Mouse (Mus musculus): ENCODE measurements around the gene AU040320.

The AU040320 gene

DNA sequence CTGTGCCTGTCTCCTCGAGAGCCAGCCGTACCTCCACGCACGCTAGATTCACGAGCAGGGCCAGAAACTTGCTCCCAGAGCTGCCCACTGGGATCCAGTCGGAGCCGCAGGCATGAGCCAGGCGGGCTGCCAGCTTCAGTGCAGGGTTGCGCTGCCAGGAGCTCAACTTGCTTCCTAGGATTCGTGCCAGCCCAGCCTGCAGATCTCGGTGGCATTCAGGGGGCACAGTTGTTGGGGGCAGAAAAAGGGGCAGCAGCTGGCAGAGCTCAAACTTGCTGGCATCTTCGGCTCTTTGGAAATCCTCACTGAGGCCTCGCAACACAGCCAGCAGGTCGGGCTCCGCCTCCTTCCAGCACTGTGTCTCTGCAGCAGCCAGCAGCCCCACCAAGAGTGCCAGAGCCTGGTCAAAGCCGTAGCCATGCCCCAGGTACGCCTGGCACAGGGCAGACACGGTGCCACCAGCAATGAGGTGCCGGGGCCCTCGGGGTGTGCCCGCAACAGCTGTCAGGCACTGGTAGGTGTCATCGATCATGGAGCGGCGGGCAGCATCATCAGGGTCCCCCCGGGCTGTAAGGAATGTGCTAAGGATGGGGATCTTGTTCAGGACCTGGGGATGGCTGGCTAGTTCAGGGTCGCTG lies 3.2 kb upstream of the AU040320 start:
- peak; percentile 58 to 69 for DNase-seq (ENCODE audit: low spot score in 2 of 2)

DNA sequence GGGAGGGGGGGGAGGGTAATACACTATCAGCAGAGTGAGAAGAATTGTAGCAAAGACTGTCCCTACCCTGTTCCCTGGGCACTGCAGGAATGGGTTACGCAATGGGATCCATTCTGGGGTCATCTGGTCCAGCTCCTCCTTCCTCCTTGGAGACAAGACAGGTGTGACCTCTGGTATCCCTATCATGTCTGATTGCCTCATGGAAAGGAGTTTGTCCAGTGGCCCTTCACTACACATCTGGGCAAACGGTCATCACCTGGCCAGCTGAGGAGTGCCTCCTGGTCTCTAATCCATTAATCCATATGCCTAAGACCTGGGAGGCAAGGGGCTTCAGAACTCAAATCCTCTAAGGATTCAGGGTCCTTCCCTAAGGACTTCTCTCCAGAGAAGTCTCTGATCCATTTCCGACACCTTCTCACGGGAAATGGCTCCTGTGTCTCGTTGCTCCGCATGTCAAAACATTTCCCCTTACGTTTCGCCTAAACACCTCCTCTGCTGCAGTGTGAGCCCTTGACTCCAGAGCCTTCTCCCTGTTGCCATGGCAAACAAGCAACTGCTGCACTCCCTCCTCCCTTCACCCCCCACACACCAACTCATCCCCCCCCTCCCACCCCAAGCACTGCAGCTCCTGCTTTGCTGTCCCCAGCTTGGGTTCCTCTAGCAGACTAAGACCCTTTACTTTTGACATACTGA lies 2.3 kb upstream of the AU040320 start:
- no peak for DNase-seq (ENCODE audit: low spot score in 2 of 2)

DNA sequence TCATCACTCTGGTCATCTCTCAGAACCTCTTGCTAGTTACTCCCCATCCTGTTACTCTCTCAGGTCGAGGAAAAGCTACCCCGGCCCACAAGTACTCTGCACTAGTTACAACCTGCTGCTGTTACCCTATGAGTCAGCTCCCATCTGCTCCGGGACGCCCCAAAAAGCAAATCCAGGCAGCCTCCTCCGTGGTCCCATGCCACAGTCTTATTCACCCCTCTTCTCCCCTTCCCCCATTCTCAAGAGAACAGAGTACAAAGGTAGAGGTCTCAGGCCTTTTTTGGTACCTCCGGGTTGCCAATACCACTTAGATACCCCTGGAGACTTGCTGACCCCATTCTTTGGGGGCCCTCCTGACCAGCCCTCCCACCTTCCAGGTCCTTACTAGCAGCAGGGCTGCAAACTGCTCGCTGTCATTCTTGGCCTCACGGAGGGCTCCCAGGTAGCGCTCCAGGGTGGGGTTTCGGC lies 1.8 kb upstream of the AU040320 start:
- DNase-seq (ENCODE audit: low spot score in 2 of 2), result peak in 1 of 2 experiments; percentile 22

DNA sequence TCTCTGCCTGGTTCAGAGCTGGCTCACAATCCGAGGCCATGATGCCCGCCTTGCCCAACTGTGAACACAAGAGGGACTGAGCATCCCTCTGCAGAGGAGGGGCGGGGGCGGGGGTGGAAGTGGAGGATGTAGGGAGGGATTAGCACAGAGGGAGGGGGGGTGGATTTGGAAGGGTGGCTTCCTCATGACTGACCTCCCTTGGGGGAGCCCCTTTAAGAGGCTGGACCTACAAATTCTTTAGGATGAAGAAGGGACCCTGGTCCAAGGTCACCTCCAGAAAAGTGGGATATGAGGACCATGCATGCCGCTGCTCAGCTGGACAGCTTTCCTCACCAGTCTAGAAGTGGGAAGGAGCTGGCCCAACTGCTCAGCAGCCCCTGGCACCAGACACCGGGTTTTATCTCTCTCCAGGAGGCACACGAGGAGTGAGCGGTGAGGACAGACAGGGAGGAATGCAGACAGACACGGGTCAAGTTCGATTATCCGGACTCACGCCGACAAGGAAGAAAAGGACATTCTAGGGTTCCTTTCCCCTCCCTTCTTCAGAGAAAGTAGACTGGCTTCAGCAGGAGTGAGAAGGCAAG lies 1.2 kb upstream of the AU040320 start:
- peak in 1 of 2 experiments; percentile 24 for DNase-seq (ENCODE audit: low spot score in 2 of 2)

DNA sequence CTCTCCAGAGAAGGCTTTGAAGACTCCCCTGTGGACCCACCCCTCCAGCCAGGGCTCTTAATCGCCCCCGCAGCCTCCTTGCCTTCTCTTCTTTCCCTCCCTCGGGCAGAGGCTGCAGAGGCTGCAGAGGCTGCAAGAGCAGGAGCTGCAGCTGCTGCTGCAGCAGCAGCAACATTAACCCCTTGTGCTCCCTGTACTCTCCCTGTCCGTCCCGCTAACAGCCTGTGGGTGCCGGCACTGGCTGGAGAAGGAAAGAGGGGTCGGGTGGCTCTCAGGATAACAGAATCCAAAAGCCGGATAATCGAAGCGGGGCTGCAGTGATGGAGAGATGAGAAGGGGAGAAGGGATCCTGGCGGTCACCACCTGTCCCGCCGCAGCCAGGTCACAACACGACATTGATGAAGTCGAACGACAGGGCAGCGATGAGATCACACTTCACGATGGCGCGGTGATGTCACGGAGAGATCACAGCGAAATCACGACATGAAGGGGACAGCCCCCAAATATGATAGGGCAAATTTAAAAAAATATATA lies 669 bp upstream of the AU040320 start:
- DNase-seq (ENCODE audit: low spot score in 2 of 2), result peak; percentile 27 to 34

DNA sequence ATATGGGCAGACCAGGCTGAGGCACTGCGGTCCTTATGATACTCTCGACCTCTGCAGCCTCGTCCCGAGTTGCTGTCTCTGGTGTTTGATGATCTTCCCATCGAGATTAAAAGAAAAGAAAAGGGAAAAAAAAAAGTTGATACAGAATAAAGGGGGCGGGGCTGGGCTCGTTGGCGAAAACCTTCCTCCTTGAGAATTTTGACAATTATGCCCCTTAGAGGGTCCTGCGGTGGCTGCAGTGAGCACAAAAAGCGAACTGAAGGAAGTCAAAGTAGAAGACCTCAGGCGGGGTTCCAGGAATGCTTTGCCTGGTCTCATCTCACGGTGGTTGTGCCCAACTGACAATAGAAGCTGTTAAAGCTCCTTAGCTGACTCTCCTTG lies 877 bp downstream of the AU040320 start:
- no peak for DNase-seq (ENCODE audit: low spot score in 2 of 2)

DNA sequence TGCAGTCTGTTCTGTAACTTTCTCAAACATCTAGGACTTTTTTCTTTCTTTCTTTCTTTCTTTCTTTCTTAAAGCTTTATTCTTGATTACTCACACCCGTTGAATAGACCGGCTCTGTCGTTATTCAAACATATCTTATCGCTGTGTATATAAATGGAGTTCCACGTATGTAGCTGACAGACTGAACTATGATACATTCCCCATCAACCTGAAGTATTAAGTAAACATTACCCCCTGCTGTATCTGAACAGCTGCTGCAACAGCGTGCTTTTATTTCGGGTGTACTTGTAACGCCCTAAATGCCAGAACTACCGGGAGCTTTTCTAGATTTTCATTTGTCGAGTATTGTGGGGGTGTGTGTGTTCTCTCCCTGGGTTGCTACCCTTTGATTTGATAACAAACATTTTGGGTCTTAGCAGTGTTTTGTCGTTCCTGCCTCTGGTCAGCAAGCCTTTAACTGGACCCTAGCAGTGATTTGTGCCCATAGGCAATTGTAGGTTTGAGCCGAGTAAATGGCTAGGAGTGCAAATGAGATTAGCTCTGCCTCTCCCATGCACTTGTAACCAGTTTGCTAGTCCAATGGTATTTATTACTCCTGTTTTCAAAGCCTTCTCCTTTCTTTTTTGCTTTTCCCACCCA lies 1.5 kb downstream of the AU040320 start:
- DNase-seq (ENCODE audit: low spot score in 2 of 2), result no peak

DNA sequence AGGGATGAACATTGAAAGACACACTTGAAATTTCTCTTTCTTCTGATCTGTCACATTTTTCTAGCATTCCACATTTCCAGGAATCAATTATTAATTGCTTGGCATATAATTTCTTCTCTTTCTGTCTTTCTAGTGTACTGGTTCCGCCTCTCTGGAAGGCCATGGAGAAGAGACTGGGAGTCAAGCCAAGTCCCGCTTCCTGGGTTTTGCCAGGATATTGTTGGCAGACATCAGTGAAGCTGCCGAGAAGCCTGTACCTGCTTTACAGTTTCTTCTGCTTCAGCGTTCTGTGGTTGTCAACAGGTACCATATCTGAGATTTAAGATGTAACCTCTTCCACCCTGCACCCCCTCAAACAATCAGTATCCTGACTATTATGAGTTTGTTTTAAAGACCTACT lies 3.4 kb downstream of the AU040320 start:
- DNase-seq (ENCODE audit: low spot score in 2 of 2), result no peak

DNA sequence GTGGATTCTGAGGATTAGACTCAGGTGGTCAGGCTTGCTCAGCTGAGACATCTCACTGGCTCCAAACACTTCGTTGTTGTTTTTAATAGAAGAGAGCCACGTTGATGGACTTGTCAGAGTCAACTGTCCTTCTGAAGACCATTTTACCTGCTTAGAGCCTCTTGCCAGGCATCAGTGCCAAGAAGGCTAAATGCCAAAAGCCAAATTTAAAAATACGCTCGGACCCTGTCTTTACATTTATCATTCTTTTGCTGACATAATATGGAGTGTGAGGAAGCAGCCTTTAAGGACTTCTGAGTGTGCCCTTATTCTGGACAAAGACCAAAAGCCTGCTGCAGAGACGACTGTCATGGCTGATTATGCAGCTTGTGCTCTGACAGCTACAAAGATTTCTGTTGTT lies 5.0 kb downstream of the AU040320 start:
- DNase-seq (ENCODE audit: low spot score in 2 of 2), result no peak

DNA sequence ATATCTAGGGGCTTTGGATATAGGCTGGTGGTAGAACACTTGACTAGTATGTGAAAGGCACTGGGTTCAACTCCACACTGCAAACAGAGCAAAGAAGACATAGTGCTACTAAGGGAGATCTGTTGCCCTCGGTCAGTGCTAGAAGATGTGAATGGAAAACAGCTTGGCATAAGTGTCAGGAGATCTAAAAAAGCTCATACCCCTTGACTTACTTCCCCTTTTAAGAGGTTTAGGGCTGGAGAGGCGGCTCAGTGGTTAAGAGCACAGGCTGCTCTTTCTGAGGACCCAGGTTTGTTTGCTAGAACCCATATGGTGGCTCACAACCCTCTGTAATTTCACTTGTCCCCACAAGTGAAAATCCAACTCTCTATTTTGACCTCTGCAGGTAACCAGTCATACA lies 6.1 kb downstream of the AU040320 start:
- DNase-seq (ENCODE audit: low spot score in 2 of 2), result no peak

DNA sequence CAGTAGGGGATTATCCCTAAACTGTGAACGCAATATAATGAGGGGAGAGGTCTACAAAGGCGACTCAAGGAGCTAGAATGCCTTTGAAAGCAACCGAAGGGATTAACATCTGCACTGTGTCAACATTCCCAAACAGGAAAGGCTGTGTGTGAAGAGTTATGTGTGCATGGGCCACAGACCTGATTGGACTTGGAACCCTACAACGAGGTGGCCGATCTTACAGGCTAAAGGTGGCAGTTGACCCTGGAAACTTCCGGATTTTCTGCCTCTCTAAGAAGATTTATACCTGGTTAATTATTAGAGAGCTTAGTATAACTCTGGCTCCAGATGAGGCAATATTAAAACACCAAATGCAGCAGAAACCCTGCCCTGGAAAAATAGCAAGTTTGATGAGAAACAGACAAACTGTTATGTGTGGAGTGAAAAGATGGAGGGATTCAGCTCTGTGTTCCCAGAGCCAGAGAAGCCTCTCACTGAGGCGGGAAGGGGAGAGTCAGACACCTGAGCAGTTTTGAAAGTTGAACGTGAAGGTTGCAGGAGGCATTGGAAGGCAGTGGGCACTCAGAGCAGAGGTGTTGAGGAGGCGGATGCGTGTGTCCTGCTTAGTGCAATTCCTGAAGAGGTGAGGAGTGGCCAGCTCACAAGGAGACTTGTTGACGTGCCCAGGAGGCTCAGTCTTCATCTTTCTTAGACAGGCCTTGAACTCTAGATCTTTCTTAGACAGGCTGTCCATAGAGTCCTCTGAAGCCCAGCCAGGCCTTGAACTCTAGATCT lies 9.4 kb downstream of the AU040320 start:
- no peak for DNase-seq (ENCODE audit: low spot score in 2 of 2)

DNA sequence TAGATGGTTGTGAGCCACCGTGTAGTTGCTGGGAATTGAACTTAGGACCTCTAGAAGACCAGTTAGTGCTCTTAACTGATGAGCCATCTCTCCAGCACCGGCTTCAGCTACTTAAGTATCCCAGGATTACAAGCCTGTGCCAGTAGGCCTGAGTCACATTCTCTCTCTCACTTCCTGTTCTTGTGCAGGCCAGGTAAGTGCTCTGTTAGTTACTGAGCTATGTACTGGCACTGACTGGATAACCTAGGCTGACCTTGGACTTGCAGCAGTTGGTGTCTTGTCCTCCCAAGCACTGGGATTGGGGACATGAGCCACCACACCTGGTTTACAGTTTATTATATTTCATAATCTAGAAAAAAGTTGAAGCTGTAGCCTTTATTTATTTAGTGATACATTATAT lies 10.1 kb downstream of the AU040320 start:
- no peak for DNase-seq (ENCODE audit: low spot score in 2 of 2)

DNA sequence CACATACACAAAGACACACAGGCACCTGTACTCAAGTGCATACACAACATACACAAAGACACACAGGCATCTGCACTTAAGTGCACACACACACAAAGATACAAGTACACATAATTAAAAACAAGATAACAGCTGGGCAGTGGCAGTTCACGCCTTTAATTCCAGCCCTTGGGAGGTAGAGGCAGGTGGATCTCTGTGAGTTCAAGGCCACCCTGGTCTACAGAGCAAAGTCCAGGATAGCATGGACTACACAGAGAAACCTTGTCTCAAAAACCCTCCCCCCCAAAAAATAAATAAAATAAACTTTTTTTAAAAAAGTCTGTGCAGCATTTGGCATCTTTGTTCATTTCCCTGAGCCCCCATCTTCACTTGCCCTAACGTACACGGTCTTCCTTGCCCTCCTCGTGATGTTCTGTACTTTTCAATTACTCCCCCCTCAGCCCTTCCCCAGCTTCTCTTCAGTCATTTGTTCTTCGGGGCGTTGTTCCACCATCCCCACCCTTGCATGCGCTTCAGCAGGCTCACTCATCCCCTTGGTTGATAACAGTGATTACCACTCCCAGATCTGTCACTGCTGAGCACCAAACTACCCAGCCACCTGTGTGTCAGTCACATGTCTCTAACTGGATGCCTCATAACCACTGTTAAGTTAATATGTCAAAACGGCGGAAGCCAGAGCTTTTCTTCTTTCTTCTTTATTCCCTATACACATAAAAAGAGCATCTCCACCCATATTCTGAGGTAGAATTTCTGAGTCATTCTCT lies 16.6 kb downstream of the AU040320 start:
- no peak for DNase-seq (ENCODE audit: low spot score in 2 of 2)

DNA sequence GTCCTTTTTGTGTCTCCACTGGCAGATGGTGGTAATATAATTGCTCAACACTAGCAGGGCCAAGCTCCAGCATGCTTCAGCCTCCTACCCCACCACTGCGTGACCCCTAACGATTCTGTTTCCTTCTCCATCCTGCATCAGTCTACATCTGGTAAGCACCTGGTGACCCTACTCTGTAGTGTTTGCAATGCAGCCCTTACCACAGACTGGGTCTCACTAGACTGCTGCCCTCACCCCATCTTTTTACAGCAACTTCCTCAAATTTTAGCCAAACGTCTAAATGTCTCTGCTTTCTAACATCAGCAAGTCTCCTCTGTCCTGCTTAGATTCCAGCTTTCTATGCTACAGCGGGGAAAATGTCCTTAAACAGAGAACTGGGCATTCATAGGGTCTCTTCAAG lies 17.5 kb downstream of the AU040320 start:
- DNase-seq (ENCODE audit: low spot score in 2 of 2), result no peak

DNA sequence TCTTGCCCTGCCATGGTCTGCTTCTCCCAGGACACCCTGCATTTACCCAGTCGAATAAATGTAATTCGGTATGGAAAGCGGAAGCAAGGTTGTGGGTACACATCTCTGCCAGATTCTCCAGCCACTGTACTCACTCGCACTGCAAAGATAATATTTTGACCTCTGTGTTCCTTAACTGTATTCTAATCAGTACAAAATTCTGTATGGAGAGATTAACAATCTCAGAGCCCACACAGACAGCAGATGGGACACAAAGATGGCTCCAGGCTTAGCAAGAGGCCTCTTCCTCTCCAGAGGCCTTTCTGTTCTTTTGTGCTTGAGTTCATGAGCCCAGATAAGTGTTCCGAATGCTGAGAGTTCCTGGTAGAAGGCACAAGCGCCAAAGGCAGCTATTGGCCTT lies 20.5 kb downstream of the AU040320 start:
- no peak for DNase-seq (ENCODE audit: low spot score in 2 of 2)

DNA sequence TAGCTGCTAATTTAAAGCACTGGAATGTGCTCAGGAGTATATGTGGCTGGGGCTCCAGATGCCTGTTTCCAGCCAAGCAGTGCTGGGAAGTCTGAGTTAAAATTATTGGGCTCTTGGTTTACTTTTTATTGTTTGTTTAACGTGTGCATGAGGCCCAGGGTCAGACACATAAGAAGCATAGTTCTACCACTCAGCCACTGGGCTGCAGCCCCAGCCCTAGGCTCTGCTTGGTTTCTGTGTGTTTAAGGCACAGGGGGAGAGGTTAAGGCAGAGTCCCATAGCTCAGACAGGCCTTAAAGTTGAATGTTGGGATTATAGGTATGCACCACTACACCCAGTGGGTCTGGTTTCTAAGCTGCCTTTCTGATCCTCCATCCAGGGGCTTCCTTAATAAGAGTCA lies 21.8 kb downstream of the AU040320 start:
- no peak for DNase-seq (ENCODE audit: low spot score in 2 of 2)

DNA sequence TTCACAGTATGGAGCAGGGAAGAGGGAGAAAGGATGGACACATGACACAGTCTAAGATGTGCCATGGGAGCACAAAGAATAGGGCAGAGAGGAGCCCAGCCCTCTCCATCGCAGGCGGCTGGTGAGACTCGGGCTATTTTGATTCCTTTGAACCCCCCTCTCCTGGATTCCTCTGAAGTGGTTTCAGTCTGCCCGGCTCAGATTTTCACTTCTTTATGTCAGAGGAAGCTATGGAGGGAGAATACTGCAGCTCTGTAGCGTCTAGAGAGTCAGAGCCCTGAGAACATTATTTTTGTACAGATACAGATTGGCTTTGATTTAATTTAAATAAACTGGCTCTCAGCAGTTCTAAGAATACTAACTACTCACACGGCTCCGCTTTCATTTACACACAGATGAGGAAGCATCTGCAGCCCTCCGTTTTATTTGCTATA lies 25.8 kb downstream of the AU040320 start:
- peak in 1 of 2 experiments; percentile 22 for DNase-seq (ENCODE audit: low spot score in 2 of 2)

DNA sequence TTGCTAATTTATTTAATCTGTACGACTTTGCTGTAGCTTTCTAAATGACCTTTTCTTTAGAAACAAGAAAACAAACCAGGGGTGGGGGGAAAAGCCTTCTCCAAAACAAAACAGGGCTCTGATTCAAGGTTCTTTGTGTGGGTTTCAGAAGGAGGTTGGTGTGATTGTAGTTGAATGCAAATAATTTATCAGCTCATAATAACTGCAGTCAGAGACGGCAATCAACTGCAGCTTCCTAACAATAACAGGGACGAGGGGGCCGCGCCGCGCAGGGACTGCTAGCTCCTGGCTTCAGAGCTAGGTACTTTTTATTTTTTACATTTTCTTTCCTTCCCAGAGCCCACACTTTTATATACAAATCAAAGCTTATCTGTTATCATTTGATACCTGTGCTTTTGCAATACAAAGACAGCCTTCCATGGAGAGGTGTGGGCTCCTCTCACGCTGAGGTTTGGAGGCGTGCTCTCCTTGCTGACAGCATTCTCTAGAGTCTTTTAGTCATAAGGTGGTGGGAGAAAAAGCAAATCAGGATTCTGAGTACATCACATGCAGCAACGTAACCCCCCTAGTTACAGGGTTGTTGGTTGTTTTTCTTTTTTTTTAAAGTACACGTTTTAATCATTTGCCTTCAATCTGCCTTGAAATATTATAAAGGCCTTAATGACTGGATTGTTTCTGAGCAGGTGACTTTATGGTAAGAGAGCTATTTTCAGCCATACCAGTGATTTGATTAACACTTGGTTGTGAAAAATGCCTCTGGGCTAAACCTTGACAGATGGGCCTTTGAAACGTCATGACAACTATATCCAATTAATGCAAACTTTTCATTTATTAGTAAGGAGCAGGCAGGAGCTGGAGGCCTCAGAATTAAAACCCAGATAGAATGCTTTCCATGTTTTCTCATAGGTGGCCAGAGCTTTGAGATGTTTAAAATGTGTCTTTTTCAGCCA lies 26.8 kb downstream of the AU040320 start:
- DNase-seq (ENCODE audit: low spot score in 2 of 2), result no peak

DNA sequence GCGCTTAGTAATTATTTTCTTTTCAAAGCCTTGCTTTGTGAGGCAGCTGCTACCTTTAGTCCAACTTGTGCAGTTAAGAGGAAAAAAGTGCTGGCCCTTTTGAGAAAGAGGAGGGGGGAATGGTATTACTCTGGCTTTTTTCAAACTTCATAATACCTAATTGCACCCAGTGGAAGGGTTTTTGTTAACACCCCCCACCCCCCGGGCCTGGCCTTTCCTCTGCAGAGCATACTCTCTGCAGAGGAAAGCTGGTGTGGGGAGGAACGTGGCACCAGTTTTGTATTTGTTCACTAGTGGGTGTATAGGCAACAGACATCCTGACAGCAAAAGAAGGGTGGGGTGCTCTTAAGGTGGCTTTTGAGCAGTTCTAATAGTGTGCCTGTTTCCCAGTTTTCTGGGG lies 28.5 kb downstream of the AU040320 start:
- no peak for DNase-seq (ENCODE audit: low spot score in 2 of 2)

DNA sequence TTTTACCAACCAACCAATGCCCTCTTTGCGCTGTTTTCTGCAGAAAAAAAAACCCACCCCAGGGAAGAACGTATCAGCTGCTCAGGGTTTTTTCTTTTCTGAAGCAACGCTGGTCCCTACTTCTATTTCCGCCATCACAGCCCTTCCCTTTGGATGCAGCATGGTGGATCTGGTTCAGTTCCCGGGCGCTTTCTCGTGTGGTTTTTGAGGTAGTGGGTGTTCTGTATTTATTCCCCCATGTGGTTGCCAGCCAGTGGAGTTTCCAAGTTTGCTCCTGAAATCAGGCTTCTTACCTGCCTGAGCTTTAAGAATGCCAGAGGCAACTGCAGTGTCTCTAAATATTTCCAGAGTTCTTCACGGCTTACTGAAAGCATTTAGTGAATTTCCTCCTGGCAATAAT lies 29.2 kb downstream of the AU040320 start:
- peak in 1 of 2 experiments; percentile 9 for DNase-seq (ENCODE audit: low spot score in 2 of 2)

Measured in right cerebral cortex, postnatal 36 days (tissue).